Mouse (Mus musculus) A20 (cell line): ENCODE measurements around the gene Slc25a22.
"Not testable (repeated sequence)": the region's sequence is repeated elsewhere in the genome, so short reads cannot be mapped to it uniquely, and the experiment has no call there.

Experiments
- DNase-seq: peaks from one replicate; pipeline ENCODE4 v3.0.0-alpha.2; 2011; ENCODE audit warnings: low read depth, low spot score

Slc25a22 gene

GRCm38 (mm10) chr7:141457986-141458660 is 20.4 kb upstream of the Slc25a22 start:
- DNase-seq: peak; percentile 60

- DNase-seq: no peak
These were observed 19.5 kb upstream of the Slc25a22 start for GRCm38 (mm10) chr7:141457236-141457635.

DNA sequence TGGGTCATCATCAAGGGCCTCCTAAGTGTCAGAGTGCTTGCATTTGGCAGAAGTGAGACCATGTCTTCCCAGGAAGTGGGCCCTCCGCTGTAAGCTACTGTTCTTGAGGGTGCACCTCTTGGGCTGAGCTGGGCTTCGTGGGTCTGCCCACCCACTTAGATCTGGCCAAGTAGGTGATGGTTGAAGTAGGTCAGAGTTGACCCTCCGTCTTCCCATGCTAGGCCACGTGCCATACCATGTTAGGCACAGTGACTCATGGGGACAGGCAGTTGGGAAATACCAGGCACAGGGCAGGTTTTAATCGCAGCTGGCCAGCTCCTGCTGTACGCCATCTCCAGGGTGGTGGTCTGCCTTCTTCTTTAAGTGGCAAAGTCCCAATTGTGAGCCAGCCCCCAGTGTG is 19.0 kb upstream of the Slc25a22 start:
- no peak for DNase-seq

DNA sequence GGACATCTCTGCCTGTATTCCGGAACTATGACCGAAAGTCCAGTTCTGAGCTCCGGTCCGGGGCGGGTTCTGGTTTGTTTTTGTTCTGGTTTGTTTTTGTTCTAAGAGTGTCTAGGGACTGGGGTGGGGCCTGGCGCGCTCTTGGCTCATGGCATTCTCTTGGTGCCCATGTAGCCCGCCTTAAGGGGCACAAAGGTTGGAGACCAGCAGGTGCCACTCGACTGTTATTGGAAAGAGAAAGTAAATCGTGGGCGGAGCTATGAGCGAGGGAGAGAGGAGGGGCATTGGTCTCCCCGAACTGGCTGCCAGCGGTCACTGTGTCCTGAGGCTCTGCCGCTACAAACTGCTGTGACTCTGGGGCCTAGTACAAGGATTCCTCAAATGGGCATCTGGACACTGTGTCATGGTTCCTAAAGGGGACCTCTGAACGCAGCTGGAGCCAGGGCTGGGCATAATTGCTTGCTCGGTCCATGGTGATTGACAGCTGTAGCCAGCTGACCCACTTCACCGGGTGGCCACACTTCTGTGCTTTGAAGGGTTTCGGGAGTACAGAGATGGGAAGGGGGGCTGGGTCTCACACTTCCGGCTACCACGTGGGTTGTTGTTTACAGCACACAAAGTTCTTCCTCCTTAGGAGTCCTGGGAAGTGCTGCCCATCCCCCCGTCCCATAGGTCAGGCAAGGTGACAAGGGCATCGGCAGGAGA is 18.1 kb upstream of the Slc25a22 start:
- peak; percentile 82 for DNase-seq

- DNase-seq: peak; percentile 98
These were observed 17.4 kb upstream of the Slc25a22 start, which contains the start of gene Pnpla2 for GRCm38 (mm10) chr7:141454967-141455551. TSS of gene Pnpla2 (plus strand) at chr7:141455198.

- no peak for DNase-seq
These were observed 15.9 kb upstream of the Slc25a22 start for GRCm38 (mm10) chr7:141453636-141454035.

DNA sequence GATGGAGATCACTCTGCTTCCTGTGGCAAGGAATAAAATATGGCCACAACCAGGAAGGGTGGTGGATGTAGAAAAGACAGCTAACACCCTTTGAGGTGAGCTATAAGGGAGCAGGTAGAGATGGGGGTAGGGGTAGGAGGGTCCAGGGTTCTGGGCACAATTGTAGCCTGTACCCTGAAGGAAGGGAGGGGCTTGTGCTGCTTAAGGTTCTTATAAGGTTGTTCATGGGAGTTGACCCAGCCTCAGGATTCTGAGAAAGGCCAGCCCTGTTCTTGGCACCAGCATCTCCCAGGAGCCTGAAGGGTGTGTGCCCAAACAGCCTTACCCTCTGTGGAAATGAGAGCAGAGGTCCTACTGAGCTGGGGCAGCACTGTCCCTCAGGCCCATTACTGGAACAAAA is 14.2 kb upstream of the Slc25a22 start:
- DNase-seq: no peak

DNA sequence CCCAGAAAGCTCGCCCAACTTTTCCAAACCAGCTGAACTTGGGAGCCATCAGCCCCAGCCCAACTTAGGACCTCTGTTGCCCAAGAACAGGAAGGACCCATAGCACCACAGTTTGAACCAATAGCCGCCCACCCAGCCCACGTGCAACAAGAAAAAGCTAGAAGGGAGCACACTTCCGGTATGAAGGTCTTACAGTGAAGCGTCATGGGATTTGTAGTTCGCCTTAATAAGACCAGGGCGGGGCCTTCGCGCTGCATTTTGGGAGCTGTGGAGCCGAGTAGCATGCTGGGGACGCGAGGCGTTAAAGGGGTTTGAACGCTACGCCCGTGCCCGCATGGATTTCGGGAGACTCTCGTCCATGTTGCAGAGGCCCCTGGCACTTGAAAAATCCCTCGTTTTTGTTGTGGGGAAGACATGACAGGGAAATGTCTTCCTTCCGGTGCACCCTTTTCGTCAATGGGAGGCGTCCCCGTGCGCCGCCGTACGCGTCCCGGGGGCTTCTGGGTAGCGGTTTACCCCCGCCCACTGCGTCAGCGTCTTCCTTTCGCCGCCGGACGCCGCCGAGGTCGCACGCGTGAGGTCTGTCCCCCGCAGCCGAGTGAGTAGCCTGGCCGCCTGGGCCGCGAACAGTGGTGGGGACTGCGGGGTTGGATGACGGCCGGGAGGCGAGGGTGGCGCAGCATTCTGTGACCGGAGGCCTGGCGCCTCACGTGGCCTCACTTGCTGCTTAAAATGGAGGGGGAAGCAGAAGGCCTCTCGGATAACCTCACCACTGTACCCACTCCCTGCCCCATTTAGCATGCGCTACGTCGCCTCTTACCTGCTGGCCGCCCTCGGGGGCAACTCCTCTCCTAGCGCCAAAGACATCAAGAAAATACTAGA is 9.7 kb upstream of the Slc25a22 start, which contains the start of gene Rplp2:
TSS of gene Rplp2 (plus strand) at position 261 of the 882 bp plus-strand sequence.
- DNase-seq: peak; percentile 98

GRCm38 (mm10) chr7:141446374-141446773 is 8.7 kb upstream of the Slc25a22 start:
- DNase-seq: not testable (repeated sequence)

- peak; percentile 81 for DNase-seq
These were observed 6.1 kb upstream of the Slc25a22 start, which contains the start of gene Pidd1 for GRCm38 (mm10) chr7:141443828-141444237. TSS of gene Pidd1 (minus strand) at chr7:141444025.

DNA sequence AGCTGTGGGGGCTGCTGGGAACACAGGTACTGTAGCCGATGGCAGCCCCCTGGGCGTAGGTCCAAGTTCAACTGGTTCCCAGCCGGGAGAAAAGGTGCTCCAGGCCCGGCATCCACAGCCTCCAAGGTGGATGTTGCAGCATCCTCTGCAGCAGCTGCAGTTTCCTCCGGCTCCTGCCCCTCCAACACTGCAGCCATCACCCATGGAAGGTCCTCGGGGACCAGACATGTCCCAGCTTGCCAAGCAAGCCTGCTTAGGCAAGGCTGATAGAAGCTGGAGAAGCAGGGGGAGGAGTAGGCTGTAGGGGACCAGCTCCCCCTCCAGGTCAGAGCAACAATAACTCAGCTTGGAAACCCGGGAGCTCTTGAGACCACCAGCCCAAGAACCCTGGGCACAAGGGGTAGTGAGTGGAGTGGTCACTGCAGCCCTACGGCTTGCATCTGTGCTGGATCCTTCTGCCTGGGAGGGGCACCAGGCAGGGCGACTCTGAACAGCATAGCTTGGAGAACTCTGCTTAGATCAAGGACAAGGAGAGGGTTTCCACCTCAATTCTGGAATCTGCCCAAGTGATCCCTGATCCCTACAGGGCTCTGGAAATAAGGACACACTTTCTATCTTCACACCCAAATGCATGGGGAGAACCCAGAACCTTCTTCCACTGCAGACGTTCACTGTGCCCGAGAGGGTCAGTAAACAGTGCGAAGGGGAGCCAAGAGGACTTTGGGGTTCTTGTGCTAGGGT is 5.6 kb upstream of the Slc25a22 start:
- DNase-seq: peak; percentile 77

GRCm38 (mm10) chr7:141442199-141442598 is 4.5 kb upstream of the Slc25a22 start:
- DNase-seq: no peak

- no peak for DNase-seq
These were observed 3.8 kb upstream of the Slc25a22 start for GRCm38 (mm10) chr7:141441460-141441859.

- DNase-seq: peak; percentile 66
These were observed 2.9 kb upstream of the Slc25a22 start for GRCm38 (mm10) chr7:141440613-141441012.

DNA sequence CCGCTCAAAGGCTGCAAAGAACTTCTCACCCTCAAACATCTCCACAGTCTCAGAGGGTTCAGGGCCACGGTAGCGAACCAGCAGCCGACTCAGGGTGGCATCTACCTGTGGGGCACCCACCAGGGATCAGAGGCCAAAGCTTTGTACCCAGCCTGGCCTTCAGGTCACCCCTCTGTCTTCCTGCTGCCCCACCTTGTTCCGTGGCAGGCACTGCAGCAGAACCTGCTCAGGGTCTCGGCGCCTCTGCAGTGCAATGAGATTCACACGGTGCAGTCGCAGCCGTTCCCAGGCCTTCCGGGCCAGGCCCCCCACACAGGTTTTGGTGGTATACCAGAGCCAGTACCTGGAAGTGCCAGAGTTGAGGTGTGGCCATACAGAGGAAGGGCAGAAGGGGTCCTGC is 2.1 kb upstream of the Slc25a22 start:
- no peak for DNase-seq

DNA sequence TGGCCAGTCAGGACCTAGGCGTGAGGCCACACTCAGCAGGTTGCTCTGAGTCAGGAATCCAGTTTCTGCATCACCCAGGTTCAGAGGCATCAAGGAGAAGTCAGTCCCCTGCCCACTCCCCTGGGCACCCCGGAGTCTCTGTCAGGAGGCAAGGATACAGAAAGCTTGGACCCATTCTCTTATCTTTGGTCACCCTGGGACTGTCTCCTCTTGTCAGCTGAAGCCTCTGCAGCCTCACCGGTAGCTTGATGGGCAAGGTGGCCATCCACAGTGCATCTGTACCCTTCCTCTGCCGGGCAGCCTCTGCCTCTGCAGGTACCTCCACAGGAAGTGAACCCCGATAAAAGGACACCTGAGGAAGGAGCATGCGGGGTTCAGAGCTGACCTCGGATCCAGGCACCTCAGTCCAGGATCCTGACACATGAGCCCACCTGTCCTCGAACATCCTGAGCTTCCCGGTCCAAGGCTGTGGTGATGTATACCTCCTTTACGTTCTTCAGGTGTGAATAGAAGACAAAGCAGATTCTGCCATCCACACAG is 1.5 kb upstream of the Slc25a22 start:
- no peak for DNase-seq

DNA sequence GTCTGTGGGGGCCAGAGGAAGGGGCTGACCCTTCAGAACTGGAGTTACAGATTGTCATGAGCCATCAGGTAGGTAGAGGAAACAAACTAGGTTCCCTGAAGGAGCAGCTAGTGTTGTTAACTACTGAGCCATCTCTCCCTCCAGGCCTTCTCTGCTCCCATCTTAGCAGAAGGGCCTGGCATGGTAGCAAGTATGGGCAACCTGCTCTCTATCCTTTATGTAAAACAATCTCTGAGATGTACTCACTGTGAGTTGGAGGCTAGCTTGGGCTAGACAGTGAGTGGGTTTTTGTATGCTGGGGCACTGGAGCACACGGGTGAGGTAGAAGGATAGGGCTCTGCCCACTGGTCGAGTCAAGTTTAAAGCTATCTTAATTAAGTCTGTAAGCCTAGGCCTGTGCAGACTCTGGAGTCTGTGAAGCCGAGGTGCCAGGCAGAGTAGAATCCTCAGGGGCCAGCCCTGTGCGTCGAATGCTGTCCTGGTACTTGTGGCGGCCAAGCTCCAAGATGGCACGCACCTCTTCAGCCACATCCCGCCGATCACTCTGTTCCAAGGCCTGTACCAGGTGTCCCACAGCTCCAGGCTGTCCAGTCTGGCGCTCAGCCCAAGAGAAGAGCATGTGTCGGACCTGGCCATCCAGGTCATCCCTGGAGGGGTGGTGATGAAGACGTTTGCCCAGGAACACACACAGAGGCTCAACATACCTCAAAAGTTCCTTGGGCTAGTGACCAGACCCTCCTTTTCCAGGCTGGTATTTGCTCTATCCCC is 693 bp upstream of the Slc25a22 start:
- no peak for DNase-seq

GRCm38 (mm10) chr7:141436523-141436892 is 1.2 kb downstream of the Slc25a22 start:
- DNase-seq: peak; percentile 24

DNA sequence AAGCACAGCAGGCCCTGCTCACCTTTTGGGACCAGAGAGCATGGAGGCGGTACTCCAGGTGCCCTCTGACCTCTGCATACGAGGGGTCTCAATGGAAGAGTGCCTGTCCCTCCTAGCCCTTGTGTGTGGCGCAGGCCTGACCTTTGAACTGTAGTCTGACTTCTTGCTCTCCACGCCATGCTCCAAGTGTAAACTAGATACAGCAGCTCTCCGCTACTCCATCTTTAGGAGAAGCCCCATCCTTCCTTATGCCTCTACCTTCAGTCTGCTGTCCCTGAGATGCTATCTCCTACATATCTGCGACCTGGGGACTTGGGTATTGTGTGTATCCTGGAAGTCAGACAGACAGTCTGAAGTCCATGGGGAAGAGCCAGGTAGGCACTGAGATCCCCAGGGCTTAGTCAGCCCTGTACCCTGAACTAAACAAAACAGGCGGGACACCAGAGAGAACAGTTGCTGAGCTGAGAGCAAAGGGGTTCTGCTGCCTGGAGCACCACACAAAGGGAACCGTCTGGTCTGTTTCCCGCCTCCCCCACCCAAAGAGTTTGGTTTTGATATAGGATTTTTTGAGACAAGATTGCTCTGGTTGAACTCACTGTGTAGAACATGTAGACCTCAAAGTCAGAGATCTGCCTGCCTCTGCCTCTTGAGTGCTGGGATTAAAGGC is 1.7 kb downstream of the Slc25a22 start:
- DNase-seq: peak; percentile 28
